Mouse (Mus musculus) adrenal gland, postnatal 10 days (tissue): ENCODE measurements at regions not wholly inside any gene's neighbourhood (a gene's known extent, or its start where the extent isn't known, plus 50 kb on each side); places are given as distances from the start of the nearest gene placed in this dataset.

ENCODE experiments used
- DNase-seq: peaks from one replicate; pipeline ENCODE4 v3.0.0; 2021; ENCODE audit warnings: mixed read lengths

DNA sequence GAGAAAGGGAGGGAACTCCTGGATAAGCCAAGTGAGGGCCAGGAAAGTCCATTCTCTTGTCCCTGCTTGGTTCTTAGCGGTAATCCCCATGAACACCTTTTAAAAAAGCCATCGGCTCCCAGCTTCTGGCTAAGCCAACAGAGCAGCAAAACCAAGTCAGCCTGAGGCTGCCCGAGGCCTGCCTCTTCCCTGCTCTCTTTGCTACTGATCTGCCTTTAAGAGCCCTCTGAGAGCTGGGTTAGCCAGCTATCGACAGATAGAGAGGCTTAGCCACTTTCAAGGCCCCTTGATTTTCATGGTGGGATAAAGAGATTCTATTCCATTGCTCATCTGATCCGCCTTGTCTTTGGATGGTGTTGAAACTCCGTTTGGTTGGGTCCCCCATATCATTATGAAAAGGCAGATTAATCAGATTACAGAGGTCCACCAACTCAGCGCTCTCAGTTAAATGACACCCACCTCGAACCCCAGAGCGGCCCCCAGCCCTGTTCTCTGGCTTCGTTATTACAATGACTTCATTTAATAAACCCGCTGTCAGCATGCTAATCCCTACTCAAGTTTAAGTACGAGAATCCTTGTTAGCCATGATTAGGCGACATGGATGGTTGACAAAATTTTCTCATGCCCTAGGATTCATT, 66.1 kb downstream of the Slc4a3 start:
- DNase-seq: no peak

DNA sequence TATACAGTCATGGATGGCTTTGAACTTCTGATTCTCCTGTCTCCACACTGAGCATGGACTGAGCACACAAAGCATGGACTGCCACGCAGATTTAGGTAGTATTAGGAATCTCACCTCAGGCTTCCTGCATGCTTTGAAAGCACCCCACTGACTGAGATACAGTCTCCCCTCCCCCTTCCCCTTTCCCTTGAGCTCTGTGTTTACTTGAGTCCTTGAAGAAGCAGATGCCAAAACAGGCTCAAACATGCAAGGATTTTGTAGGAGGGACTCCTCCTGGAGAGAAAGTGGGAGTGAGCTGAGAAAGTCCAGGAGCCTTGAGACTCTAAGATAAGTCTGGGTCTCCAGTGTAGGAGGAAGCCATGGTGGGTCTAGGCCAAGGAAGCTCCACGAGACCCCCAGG, 67.1 kb downstream of the Slc4a3 start:
- DNase-seq: no peak

DNA sequence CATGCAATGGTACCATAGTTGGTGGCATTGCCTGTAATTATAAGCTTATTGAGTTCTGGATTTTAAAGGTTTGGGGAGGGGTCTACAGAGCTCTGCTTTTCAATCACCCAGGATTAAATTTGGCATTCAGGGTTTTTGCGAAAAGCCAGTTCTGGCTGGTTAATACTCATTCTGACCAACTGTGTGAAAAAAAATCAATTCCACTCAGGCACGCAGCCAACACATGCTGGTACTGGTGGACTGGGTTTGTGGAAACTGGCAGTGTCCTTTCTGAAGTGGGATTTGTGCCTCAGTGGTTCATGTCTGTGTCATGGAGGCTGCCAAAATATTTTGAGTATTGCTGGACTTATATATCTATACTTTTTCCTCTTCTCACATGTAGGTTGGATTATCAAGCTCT, 70.9 kb downstream of the Slc4a3 start:
- no peak for DNase-seq

DNA sequence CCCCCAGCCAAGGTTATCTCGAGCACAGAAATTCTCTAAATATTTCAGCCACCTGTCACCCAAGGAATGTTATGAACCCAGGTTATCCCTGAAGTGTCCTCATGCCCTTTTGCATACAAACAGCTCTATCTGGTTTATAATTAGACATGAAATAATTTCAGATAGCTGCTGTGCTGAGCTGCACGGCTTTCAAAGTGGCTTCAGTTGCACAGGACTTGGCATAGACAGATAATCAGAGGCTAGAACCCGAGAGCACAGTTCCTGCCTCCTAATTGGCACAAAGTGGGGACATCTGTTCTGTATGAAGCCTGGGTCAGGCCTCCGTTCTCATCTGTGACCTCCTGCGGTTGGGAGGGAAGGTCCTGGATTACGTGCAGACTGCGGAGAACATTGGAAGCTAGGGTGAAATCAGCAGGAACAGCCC, 72.3 kb downstream of the Slc4a3 start:
- DNase-seq: no peak

DNA sequence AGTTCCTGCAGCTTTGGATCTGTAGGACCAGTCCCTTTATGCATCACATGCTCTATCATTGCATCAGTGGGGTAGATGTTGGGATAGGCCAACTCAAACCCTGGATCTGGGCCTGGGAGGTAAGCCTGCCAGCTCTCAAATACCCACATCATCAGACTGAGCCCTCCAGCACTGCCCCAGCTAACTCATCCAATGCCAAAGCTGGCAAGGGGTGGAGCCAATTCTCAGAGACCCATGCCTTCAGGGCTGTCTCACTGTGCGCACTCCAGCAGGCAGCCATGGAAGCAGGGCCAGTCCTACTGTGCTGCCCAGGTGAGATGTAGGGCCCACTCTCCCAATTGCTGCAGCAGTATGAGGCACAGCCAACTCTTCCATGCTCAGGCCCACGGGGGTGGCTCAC, 84.2 kb downstream of the Slc4a3 start:
- no peak for DNase-seq

DNA sequence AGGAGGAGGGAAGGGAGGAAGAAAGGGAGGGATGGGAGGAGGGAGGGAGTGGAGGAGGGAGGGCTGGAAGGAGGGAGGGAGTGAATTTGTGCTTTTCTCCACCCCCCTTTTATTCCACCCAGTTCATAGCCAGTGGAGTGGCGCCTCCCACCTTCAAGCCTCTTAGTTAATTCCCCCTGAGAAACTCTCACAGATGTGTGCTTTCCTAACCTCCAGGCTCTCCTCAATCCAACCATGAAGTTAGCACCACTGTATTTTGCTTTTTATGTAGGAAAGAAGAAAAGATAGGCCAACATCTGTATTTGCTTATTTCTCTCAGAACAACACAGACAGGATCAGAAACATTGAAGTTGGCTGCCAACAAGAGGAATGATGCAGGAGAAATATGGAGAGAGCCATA, 85.7 kb downstream of the Slc4a3 start:
- no peak for DNase-seq

DNA sequence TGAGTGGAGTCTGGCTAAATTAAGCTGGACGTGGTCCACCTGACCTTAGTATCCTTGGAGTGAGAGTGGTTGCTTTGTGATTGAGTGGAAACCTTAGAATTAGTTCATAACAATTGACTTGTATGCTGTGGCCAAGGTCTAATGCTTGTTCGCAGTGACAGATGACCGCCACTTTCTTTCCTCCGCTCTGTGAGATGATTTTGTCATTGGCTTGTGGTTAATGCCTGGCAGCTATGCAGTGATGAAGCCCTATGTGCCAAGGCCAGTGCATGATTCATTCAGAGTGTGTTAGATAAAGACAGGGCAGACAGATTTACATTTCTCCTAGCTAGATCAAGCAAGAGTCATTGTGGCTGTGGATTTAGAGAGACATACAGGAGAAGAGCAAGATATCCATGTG, 89.5 kb downstream of the Slc4a3 start:
- peak; percentile 13 for DNase-seq

DNA sequence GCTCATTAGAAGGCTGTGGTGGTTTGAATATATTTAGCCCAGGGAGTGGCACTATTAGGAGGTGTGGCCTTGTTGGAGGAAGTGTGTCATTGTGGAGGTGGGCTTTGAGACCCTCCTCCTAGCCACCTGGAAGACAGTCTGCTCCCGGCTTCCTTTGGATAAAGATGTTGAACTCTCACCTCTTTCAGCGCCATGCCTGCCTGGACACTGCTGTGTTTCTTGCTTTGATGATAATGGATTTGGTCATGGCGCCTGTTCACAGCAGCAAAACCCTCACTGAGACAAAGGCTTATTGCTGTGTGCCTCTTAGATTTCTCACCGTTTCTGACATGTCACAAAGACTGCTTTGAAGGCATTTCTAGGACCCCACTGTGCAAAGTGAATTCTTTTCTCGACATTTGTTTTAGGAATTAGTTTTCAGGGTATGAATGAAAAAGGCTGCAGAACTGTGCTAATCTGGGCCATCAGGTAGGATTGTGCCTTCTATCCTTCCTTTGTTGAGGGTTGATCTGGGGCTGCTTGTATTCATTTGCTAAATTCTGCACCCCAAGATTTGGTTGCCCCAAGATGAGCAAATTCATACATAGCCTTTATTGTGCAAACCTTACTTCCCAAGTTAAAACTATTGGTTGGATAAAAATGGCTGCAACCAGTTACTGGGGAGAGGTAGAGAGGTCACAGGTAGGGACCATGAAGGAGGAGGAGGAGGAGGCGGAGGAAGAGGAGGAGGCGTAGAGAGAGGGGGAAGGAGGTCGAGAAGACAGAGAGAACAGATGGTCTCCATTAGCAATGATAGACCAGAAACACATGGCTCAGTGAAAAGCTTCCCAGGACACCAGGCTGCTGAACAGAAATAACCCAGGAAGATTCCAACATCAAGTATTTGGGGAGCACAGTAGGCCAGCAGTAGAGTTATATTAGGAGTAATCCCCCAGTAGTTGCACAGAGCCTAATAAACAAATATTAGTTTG, 93.2 kb downstream of the Slc4a3 start:
- DNase-seq: no peak

DNA sequence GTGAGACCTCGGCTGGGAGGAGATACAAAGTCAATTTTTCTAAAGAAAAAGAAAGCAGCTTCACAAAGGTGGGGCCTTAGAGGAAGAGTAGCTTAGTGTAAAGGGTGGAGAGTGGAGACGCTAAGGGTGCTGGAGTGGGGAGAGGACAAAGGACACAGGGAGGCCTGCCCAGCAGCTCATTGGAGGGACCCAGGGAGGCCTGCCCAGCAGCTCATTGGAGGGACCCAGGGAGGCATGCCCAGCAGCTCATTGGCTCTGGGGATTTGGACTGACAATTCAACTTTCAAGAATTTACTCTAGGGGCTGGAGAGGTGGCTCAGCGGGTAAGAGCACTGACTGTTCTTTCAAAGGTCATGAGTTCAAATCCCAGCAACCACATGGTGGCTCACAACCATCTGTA, 96.4 kb downstream of the Slc4a3 start:
- DNase-seq: no peak

DNA sequence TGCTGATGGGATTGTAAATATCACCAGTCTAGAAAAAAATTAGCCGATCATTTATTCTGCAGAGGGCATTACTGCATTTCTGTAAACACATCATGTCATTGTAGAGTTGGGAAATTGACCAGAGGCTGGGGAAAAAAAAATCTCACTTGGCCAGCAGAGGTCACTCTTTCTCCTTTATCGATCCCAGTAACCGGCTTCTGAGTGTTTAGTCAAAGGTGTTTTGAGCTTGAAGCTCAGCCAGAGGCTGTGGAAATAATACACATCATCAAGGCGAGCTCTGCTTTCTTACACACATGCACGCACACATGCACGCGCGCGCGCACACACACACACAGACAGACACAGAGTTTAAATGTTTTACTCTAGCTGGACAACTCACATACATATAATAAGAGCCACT, 106.5 kb downstream of the Slc4a3 start:
- DNase-seq: peak; percentile 79

DNA sequence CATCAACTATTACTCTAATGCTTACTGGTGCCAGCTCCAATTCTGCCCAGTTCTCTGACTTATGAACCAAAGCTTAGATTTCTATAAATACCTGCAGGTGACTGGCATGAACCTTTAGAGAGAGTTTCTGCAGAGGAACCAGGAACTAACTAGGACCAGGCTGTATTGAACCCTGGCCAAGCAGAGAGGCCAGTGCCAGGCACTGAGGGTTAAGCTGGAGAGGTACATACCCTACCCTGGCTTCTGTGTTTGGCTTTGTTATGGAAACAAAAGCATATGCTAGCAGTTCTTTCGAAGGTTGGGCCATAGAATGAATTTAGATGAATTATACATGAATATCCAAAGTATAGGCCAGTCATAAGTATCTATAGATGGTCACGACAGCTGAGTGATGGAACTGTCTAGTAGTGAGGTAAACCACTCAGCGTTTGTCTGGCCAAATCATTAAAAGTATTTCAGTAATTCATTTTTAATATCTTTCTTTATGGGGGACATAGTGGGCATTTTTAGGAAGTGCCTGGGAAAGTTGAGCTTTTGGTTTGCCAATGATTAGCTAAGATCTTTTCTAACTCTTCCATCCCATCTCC, 107.0 kb downstream of the Slc4a3 start:
- DNase-seq: no peak

DNA sequence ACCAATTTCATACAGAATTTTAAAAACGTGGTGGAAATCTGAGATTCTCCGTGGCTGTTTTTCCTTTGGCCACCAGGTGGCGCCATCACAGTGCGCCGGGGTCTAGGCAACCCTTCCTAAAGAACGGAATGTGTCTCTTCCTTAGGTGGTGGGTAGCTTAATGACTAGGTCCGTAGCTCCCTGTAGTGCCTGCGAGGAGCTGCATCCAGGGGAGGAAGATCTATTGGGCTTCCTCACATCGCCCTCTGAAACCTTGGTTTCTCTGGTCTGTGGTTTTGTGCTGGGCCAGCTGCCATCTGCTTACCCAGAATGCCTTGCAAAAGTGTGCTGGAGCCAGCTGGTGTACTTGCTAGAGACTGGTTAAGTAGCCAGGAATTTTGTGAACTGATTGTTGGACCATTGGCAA, 107.6 kb downstream of the Slc4a3 start:
- peak; percentile 78 for DNase-seq

DNA sequence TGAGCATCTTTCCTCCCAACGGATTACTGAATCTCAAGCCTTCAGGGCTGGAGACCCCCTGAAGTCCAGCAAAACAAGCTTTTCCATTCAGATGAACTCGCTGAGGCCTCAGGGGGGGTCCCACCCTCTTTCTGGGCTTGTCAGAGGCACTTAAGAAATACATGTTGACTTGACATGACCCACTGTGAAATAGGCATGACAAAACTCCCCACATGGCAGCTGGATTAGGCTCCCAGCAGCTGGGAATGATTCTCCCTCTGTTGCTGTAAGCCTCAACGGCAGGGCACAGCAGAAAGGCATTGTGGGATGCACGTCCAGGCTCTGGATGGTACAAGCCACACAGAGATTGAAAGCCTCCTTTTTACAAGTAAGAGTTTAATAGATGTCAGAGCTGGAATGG, 110.5 kb downstream of the Slc4a3 start:
- DNase-seq: no peak

DNA sequence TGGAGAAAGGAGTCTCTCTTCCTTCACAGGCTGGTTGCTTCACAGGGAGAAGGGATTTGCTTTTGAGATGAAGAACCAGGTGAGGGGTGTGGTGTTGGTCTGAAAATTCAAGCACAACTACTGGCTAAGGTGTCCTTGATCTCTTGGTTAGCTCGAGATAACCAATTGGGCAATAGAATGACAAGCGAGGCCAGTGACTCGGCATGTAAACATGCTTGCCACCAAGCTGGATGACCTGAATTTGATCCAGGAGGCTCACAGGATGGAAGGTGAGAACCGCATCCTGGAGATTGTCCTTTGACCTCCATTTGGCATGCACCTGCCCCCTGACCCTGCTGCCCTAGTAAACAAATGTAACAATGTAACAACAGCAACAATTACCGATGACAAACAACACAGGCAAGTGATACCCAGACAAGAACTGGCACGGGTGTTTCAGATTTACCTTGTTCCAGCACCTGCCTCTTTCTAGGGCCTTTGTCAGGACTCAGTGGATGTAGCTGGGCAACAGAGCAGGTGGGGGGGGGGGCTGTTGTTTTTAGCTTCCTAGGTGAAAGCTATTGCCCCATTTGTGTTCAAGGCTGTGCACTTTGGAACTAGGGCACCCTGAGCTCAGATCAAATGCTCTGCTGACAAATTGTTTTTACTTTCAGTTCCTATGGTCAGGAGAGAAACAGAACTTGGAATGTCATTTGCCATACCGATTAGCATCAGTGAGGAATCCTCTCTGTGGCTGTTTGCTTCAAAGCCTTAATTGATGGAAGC, 114.5 kb downstream of the Slc4a3 start:
- DNase-seq: no peak

DNA sequence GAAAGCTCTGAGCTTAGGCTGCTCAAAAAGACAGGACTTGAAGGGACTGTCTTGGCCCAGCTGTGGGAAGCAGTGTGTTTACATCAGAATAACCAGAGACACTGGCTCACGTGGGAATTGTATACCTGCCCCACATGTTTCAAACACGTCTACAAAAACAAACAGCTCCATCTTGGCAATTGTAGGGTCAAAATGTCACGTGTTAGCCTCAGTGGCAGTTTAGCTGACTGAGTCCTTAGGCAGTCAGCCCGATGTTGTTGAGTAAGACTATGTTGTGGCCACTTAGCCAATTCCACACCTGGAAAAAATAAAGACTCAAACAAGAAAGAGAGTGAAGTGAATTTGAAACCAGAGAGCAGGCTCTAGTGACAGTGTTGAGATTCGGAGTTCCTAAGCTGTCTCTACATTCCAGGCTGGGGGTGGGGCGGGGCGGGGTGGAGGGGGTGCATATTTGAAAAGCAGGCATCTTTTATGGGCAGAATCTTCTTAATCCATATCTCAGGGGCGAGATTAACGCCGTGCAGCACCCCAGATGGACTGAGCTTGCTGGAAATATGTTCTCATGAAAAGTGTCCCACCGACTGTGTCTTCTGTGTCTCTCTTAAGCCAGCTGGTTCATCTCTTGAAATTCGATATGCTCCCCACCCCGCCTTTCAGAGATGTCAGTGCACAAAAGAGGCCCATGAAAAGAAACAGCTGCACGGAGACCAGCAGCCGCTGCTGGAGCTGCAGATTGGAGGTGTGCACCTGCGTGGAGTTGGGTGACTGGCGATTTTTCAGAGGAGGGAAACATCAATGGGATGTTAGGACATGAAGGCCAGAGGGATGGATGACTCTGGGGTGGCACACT, 116.3 kb downstream of the Slc4a3 start:
- DNase-seq: no peak

DNA sequence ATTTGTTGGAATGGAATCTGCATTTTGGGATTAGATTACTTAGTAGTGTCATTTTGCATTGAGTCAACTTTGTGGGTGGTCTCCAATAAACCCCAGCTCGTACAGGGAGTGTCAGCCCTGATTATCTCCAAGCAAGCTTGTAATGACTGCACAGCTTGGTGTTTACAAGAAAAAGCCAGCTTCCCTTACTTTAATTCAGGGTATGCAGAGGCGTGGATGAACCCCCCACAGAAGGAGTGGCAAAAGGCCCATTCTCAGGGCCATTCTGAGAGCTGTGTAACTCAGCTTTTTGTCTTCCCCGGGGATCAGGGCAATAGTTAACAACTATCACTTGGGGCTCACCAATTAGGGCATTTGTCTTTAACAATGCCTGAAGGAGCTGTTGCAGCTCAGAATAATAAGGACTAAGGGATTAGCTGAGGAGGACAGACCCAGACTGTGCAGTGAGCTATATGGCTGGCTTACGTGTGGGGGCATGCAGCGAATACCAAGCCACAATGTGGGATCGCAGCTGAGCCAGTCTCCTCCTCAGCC, 121.7 kb downstream of the Slc4a3 start:
- no peak for DNase-seq

DNA sequence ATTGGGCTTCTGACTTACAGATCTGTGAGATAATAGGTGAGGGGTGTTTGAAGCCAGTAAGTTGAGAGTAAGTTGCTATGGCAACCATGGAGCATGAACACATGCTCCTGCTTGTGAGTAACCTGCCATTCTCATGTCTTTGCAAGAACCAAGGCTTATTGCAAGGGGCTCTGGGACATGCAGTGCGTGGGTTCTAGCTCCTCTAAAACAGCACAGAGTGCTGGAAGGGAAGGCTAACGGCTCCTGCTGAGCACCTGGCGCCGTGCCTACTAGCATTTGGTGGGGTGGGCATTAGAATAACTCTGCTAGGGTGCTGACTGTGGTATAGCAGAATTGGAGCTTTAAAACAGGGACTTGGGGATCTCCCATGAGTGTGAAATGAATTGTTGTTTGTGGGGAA, 130.2 kb downstream of the Slc4a3 start:
- DNase-seq: no peak

DNA sequence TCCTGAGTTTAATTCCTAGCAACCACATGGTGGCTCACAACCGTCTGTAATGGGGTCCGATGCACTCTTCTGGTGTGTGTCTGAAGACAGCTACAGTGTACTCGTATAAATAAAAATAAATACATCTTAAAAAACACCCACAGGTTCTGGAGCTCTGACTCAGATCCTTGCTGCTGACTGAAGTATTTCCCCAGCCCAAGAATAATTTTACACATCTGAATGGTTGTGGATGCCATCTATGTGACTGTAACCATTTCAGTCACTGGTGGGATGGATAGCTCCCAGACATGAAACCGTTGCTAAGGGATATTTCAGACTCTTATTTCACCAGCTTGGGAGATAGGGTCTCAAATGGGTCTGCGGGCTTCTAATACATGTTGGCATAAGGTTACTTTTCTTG, 131.6 kb downstream of the Slc4a3 start:
- DNase-seq: no peak

DNA sequence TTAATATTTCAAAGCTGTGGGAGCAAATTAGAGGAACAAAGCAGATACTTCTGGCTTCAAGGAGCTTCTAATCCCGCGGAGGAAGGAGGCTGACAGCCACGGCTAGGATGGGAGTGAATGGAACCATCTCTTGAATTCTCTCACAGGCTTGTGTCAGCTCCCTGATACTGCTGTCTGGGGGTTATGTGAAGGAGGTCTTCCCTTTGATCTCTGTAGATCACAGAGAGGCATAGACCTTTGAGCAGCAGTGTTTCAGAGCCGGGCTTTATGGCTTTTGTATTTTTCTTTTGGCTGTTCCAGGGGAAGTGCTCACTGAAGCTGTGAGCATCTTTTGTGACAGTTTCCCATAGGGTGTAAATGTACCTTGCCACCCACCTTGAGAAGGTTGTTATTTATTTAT, 132.2 kb downstream of the Slc4a3 start:
- DNase-seq: no peak

DNA sequence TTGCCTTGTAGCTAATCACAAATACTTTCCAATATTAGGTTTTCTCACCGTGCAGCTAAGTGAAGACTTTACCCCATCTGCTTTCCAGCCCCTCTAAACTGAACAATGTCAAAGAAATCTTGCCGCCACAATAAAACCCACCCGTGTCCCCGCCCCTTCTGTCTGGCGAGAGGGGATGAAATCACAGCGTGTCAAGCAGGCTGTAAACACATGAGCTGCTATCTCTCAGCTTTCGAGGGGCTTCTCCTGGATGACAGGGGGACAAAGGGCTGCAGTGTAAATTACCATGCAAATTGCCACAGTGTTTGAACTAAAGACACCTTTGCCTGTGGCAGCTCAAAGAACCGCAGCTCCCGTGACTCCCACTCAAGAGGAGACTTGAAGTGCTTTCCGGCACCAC, 134.3 kb downstream of the Slc4a3 start:
- DNase-seq: no peak

DNA sequence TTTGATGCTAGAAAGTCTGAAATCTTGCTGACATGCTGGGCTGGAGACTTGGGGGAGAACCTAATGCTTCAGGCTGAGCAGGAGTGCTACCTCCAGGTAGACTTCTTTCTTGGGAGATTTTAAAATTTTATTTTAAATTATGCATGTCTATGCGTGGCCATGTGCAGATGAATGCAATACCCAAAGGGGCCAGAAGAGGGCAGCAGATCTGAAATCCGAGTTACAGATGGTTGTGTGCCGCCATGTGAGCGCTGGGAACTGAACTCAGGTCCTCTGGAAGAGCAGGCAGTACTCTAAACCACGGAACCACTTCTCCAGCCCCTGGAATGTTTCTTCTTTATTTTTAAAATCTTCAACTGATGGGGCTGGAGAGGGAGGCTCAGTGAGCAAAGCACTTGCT, 135.8 kb downstream of the Slc4a3 start:
- DNase-seq: no peak
